Mouse (Mus musculus) forebrain, embryonic 16.5 days (tissue): ENCODE measurements at regions not wholly inside any gene's neighbourhood (a gene's known extent, or its start where the extent isn't known, plus 50 kb on each side); places are given as distances from the start of the nearest gene placed in this dataset.
"Not testable (repeated sequence)": the region's sequence is repeated elsewhere in the genome, so short reads cannot be mapped to it uniquely, and the experiment has no call there.

Experiments used
- ATAC-seq: fragments of 200-750 bp; cut with Nextera tagmentation; 2 replicates; pipeline ENCODE4 v1.8.0; 2017; ENCODE audit warnings: mild to moderate bottlenecking, moderate library complexity
- H3K27ac ChIP-seq: fragments of 300-500 bp; sonication (generic); 2 replicates; pipeline ENCODE4 v1.5.1; 2014; ENCODE audit warnings: low read length, control low read depth
- H3K27me3 ChIP-seq: fragments of 300-500 bp; sonication (generic); replicated peaks from 2 replicates; pipeline ENCODE4 v1.6.1; 2014; ENCODE audit warnings: low read length; ENCODE audit not compliant: control insufficient read depth, insufficient read depth
- H3K36me3 ChIP-seq: fragments of 300-500 bp; sonication (generic); 2 replicates; pipeline ENCODE4 v1.6.1; 2014; ENCODE audit not compliant: control insufficient read depth, insufficient read depth
- H3K4me1 ChIP-seq: fragments of 300-500 bp; sonication (generic); replicated peaks from 2 replicates; pipeline ENCODE4 v1.6.1; 2014; ENCODE audit warnings: low read length; ENCODE audit not compliant: control insufficient read depth, insufficient read depth
- H3K4me2 ChIP-seq: fragments of 300-500 bp; sonication (generic); 2 replicates; pipeline ENCODE4 v1.6.1; 2014; ENCODE audit warnings: mild to moderate bottlenecking, low read length, control low read depth
- H3K4me3 ChIP-seq: fragments of 300-500 bp; sonication (generic); replicated peaks from 2 replicates; pipeline ENCODE4 v1.5.1; 2014; ENCODE audit warnings: mild to moderate bottlenecking, low read length, control low read depth
- H3K9ac ChIP-seq: fragments of 300-500 bp; sonication (generic); replicated peaks from 2 replicates; pipeline ENCODE4 v1.6.1; 2014; ENCODE audit warnings: low read depth, low read length, control low read depth
- H3K9me3 ChIP-seq: fragments of 300-500 bp; sonication (generic); 2 replicates; pipeline ENCODE4 v1.6.1; 2016; ENCODE audit warnings: low read length; ENCODE audit not compliant: control insufficient read depth
- WGBS: fragments of 180-500 bp; shearing (Covaris S2); extraction: QIAGEN DNeasy Blood & Tissue Kit; methylation state at CpG from one replicate; pipeline ENCODE4 v1.1.7; 2014; 5-methylcytosine and 5-hydroxymethylcytosine counted together

DNA sequence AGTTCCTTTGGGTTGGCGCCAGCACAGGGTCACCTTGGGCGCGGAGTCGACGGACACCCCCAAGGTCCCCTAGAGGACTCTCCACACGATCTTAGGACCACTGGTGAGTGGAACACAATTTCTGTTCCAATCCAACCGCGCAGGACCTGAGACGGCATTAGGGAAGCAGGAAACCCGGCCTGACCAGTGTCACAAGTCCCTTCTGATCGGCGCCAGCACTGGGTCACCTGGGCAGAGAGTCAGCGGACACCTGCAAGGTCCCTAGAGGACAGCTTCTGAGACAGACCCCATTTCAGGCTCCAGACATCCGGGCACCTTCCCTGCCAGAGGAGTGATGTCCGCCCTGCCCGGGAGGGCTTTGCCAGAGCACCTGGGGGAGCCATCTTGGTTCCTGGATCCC, 74.2 kb upstream of the Cdh13 start:
- not testable (repeated sequence) for H3K4me1 ChIP-seq, H3K27me3 ChIP-seq, H3K9ac ChIP-seq, H3K27ac ChIP-seq, H3K4me3 ChIP-seq, H3K36me3 ChIP-seq, ATAC-seq, H3K9me3 ChIP-seq, H3K4me2 ChIP-seq
- 97% methylated on average over 16 of the region's 16 CpGs for WGBS

DNA sequence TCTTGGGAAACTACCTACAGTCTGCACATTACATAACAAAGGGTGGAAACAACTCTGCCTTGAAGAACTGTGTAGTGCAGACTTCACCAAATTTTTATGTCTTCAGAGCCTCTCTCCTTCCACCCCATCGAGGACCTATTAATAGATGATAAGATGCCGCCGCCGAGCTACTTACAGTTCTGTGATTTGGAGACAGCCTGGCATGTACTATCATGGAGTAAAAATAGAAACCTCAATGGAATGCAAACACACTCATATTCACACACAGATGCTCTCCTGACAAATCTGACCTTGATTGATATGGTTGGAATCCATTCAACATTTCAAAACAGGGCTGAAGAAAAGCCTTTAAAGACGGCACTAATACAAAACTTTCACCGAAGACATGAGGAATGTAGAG, 92.7 kb upstream of the Cdh13 start:
- H3K4me3 ChIP-seq = no peak overlapping the region
- WGBS = 69% methylated on average over 6 of the region's 6 CpGs
- peaks cover 9% of the 10 kb centered on the region; the same call in 1 of the 2 replicates for H3K4me1 ChIP-seq
- no peak overlapping the region for H3K9ac ChIP-seq
- H3K27ac ChIP-seq = no peak overlapping the region
- no peaks in the 10 kb centered on the region for H3K9me3 ChIP-seq
- H3K27me3 ChIP-seq = no peaks in the 10 kb centered on the region
- H3K4me2 ChIP-seq = no peak overlapping the region
- ATAC-seq = no peak
- no peaks in the 10 kb centered on the region for H3K36me3 ChIP-seq

DNA sequence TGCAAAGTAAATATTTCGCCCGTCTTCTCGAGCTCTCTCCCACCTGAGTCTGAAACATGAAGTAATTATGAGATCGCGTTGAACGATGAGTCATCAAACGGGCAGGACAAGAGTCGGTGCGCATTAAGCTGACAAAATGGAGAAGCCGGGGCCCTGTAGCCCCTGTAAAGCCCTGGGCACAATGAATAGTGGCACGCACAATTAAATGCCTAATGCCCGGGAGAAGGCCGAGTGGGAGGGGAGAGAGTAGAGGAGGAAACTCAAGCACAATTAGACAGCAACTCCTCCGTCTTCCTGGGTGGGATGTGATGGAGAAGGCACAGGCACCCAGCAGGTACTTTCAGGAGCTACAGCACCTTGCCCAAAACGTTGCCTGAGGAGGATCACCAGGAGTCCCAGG, 94.3 kb upstream of the Cdh13 start:
- peaks cover 5% of the 10 kb centered on the region; the same call in 1 of the 2 replicates for H3K4me1 ChIP-seq
- 21% methylated on average over 15 of the region's 15 CpGs for WGBS
- no peaks in the 10 kb centered on the region for H3K9me3 ChIP-seq
- no peaks in the 10 kb centered on the region for H3K36me3 ChIP-seq
- H3K27me3 ChIP-seq = no peaks in the 10 kb centered on the region
- no peak overlapping the region for H3K4me2 ChIP-seq
- ATAC-seq = no peak
- no peak overlapping the region for H3K9ac ChIP-seq
- no peak overlapping the region for H3K4me3 ChIP-seq
- H3K27ac ChIP-seq = no peak overlapping the region

DNA sequence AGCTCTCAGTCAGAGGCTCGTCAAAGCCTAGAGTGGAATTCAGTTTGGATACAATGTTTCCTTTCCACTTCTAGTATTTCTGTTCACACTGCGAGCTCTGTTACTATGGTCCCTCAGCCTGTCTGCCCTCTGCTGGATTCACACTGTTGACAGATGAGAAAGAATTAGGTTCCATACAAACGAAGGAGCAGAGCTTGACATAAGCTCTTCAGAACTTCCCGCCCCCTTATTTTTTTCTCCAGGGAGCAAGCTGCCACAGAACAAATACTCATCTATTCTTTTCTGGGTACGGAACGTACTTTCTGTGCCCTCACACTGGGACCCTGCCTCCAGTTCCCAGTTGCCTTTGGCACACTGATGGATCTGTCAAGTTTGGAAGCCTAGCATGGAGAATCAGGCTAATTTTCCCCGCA, 114.5 kb upstream of the Cdh13 start:
- H3K9ac ChIP-seq = no peak overlapping the region
- H3K27me3 ChIP-seq = no peaks in the 10 kb centered on the region
- no peaks in the 10 kb centered on the region for H3K9me3 ChIP-seq
- H3K4me1 ChIP-seq = 0 out of 2 replicates have a peak, but pooled peaks cover 5% of the 10 kb centered on the region
- H3K27ac ChIP-seq = no peak overlapping the region
- H3K36me3 ChIP-seq = no peaks in the 10 kb centered on the region
- no peak overlapping the region for H3K4me3 ChIP-seq
- whole genome bisulfite sequencing = 35% methylated on average over 7 of the region's 7 CpGs
- ATAC-seq = 0 out of 2 replicates have a peak, but pooled peaks have one; percentile 36
- no peak overlapping the region for H3K4me2 ChIP-seq

DNA sequence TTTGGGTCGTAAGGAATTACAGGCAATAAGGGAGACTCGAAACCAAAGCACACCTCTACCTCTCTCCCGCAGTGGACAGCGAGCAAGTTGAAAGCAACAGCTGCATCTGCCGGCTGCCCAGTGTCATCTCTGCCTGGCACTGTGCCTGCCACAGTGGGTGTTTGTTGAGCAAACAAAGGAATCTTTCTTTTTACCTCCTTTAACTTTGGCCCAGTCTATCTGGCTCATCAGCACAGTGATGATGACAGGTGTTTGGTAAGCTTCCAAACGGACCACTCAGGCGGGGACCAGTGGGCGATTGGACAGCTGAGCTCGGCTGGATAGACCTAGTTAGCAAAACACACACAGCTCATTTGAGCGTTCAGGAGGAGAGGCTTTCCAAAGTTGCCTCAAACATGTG, 121.4 kb upstream of the Cdh13 start:
- no peak overlapping the region for H3K27ac ChIP-seq
- 33% methylated on average over 10 of the region's 10 CpGs for WGBS
- no peak overlapping the region for H3K4me2 ChIP-seq
- no peak overlapping the region for H3K4me3 ChIP-seq
- H3K9me3 ChIP-seq = no peaks in the 10 kb centered on the region
- no peak overlapping the region for H3K9ac ChIP-seq
- ATAC-seq = peak; percentile 71
- no peaks in the 10 kb centered on the region for H3K36me3 ChIP-seq
- no peaks in the 10 kb centered on the region for H3K27me3 ChIP-seq
- peaks cover 6% of the 10 kb centered on the region; the same call in 1 of the 2 replicates for H3K4me1 ChIP-seq

DNA sequence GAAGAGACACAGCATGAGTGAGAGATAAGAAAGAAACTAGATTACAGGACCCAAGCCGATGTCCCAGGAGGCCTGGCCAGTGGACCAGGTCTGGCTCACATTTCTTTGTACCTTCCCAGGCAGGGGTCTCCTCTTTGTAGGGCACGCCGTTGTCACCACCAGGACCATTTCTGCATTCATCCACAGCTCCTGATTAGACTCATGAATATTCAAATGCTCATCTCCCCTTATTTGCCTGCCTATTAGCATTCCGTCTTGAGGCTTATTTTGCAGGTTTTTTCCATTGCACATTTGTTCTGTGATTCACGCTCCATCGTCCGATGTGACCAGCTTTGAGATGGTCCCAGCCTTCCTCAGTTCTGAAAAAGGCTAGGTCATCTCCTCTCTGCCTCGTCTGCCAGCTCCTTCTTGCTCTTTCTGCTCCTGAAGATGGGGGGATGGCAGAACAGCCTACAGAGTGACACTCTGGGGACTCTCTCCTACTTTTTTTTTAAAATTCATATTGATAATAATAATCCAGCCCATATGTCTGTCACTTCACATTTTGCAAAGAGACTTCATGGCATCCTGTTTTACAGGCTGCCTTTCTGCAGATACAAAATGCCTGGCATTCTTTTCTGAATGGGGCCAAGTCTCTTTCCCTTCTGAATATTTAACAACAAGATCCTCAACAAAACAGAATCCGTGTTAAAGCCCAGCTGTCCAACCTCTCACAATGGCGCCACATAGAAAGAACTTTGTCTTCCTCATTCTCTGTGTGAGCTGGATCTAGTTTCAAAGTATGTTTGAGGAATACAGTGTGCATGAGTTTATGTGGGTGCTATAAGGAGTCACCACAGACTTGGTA, 136.0 kb upstream of the Cdh13 start:
- peak overlapping the region; percentile 77 for H3K27ac ChIP-seq
- 0 out of 2 replicates have a peak overlapping the region, but pooled peaks have one; percentile 11 for H3K4me3 ChIP-seq
- WGBS = 9% methylated on average over 10 of the region's 10 CpGs
- H3K9me3 ChIP-seq = no peaks in the 10 kb centered on the region
- peak; percentile 72 for ATAC-seq
- H3K4me2 ChIP-seq = peak overlapping the region; percentile 37
- peaks cover 21% of the 10 kb centered on the region for H3K4me1 ChIP-seq
- H3K9ac ChIP-seq = no peak overlapping the region
- no peaks in the 10 kb centered on the region for H3K36me3 ChIP-seq
- H3K27me3 ChIP-seq = no peaks in the 10 kb centered on the region

DNA sequence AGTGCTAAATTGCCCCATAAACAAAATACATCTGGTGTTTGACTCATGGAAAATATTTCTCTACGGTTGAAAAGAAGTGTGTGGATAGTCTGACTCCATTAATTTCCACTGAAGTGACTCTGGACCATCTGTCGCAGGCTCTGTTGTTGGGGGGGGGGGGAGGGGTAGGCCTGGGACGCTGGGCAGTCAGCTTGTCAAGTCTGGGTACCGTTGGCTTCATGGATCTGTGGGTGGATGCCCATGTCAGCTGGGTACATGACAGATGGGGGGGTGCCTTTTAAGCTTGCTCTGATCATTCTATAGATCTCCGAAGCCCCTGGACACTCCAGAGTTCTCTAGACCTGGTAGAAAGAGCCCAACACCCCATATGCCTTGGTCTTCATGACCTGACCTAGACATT, 139.0 kb upstream of the Cdh13 start:
- no peak for ATAC-seq
- no peaks in the 10 kb centered on the region for H3K27me3 ChIP-seq
- no peaks in the 10 kb centered on the region for H3K36me3 ChIP-seq
- WGBS = 66% methylated on average over 5 of the region's 5 CpGs
- no peaks in the 10 kb centered on the region for H3K9me3 ChIP-seq
- peaks cover 21% of the 10 kb centered on the region for H3K4me1 ChIP-seq
- no peak overlapping the region for H3K27ac ChIP-seq
- H3K4me2 ChIP-seq = no peak overlapping the region
- H3K9ac ChIP-seq = no peak overlapping the region
- H3K4me3 ChIP-seq = no peak overlapping the region

DNA sequence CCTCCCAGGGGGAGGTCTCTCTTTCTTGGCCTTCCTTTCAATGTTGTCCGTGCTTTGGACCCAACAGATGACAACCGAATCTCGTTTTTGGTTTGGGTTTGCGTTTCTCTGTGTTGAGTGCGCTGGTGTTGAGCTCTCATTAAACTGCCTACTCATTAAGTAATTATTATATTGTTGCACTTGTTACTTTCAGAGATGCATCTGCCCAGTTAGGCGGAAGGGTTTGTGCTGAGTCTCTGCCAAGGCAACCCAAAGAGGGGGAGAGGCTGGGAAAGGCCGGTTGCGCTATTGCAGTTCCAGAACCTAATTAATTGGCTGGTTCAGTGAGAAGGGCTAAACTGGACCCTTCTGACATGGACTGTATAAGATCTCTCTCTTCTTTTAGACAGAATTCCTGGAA, 141.2 kb upstream of the Cdh13 start:
- H3K36me3 ChIP-seq = no peaks in the 10 kb centered on the region
- no peaks in the 10 kb centered on the region for H3K9me3 ChIP-seq
- no peak overlapping the region for H3K9ac ChIP-seq
- no peaks in the 10 kb centered on the region for H3K27me3 ChIP-seq
- 28% methylated on average over 8 of the region's 8 CpGs for WGBS
- H3K4me2 ChIP-seq = no peak overlapping the region
- ATAC-seq = no peak
- peaks cover 9% of the 10 kb centered on the region for H3K4me1 ChIP-seq
- no peak overlapping the region for H3K4me3 ChIP-seq
- H3K27ac ChIP-seq = no peak overlapping the region

DNA sequence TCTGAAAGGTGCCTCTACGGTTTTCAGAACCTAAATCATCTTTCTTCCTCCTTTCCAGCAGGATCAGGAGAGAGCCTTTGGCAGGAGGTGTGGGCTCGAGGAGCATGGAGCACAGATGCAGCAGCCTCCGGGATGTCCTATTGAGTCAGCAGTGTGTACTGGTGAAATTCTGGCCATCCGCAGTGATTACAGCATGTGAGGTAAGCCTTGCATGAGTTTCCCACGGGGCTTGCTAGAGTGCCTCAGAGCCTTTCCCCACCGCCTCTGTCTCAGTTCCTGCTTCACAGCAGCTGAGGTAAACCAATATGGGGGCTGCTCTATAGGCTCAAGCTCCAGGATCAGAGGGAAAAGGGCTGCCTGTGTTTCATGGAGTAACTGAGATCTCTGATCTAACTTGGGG, 143.6 kb upstream of the Cdh13 start:
- Histone ChIP-seq H3K4me1 (peaks cover 3% of the 10 kb centered on the region; the same call in 1 of the 2 replicates), H3K27me3 (no peaks in the 10 kb centered on the region), H3K9ac (no peak overlapping the region), H3K4me3 (no peak overlapping the region), H3K4me2 (no peak overlapping the region), H3K9me3 (no peaks in the 10 kb centered on the region), H3K36me3 (no peaks in the 10 kb centered on the region), H3K27ac (no peak overlapping the region)
- ATAC-seq = no peak
- WGBS = 76% methylated on average over 6 of the region's 6 CpGs
